Mouse (Mus musculus) left cerebral cortex, postnatal 10 days (tissue): ENCODE measurements around the gene Pop5. TPM values are rescaled to one million over a fixed set of nuclear protein-coding genes. Genes with fewer than 3 reads are reported as not detected.

ENCODE experiments used
- DNase-seq, 2 experiments: peaks; one replicate each; pipeline ENCODE4 v3.0.0; 2021 to 2022; ENCODE audit warnings: low spot score in 2 of 2, mixed read lengths in 1 of 2; ENCODE audit errors: extremely low spot score in 1 of 2
- intact Hi-C: fragments of 180-260 bp; cut with DNase I; formaldehyde crosslinking; loops from one replicate; pipeline ENCODE4 v1.15.1; 2025
- total RNA-seq, 2 experiments: library from RNA; stranded (reverse); gene quantifications; 2 replicates each; pipeline ENCODE4 v1.2.3; 2021

Gene Pop5
- 10 to 100 TPM; 35.5 to 35.7 TPM for total RNA-seq

GRCm38 (mm10) chr5:115235786-115236263 is at the start of gene Pop5:
TSS of gene Pop5 (plus strand) at chr5:115235836.
- intact Hi-C loops, result loop anchor here (5.0 kb wide), 2 partner anchors 109 to 259 kb away; no protein-coding TSS in a partner anchor
- DNase-seq, result peak; percentile 88 to 92

GRCm38 (mm10) chr5:115186371-115187073 is 49.1 kb upstream of the Pop5 start:
- no peak for DNase-seq
- intact Hi-C loops, result no loop called here

GRCm38 (mm10) chr5:115187188-115188131 is 48.2 kb upstream of the Pop5 start:
- intact Hi-C loops, result no loop called here

GRCm38 (mm10) chr5:115188824-115189223 is 46.8 kb upstream of the Pop5 start:
- intact Hi-C loops, result no loop called here
- DNase-seq, result peak in 1 of 2 experiments; percentile 47

More at GRCm38 (mm10) chr5:115187188-115188131, 48.2 kb upstream of the Pop5 start:
- peak; percentile 88 to 93 for DNase-seq

- intact Hi-C loops, result loop anchor here (5.0 kb wide), 1 partner anchor 42 kb away; no protein-coding TSS in a partner anchor
- DNase-seq, result no peak
Measured at GRCm38 (mm10) chr5:115190081-115190480, 45.6 kb upstream of the Pop5 start.

GRCm38 (mm10) chr5:115191880-115192827 is 43.5 kb upstream of the Pop5 start:
- DNase-seq, result peak in 1 of 2 experiments; percentile 61

GRCm38 (mm10) chr5:115192828-115193195 is 42.8 kb upstream of the Pop5 start:
- no peak for DNase-seq
- intact Hi-C loops, result loop anchor here (5.0 kb wide), 1 partner anchor 39 kb away; no protein-coding TSS in a partner anchor

More at GRCm38 (mm10) chr5:115191880-115192827, 43.5 kb upstream of the Pop5 start:
- intact Hi-C loops, result loop anchor here (5.0 kb wide), 1 partner anchor 40 kb away; no protein-coding TSS in a partner anchor

- DNase-seq, result peak in 1 of 2 experiments; percentile 82
- intact Hi-C loops, result loop anchor here (5.0 kb wide), 1 partner anchor 39 kb away; no protein-coding TSS in a partner anchor
Measured at GRCm38 (mm10) chr5:115193226-115193625, 42.4 kb upstream of the Pop5 start.

GRCm38 (mm10) chr5:115193669-115194625 is 41.7 kb upstream of the Pop5 start, which contains the start of gene Cabp1:
TSS of gene Cabp1 (minus strand) at chr5:115194381.
- intact Hi-C loops, result loop anchor here (5.0 kb wide), 1 partner anchor 38 kb away; no protein-coding TSS in a partner anchor
- peak in 1 of 2 experiments; percentile 85 for DNase-seq

- DNase-seq, result no peak
- intact Hi-C loops, result loop anchor here (5.0 kb wide), 1 partner anchor 38 kb away; no protein-coding TSS in a partner anchor
Measured at GRCm38 (mm10) chr5:115194626-115195221, 40.9 kb upstream of the Pop5 start.

GRCm38 (mm10) chr5:115203735-115204561 is 31.7 kb upstream of the Pop5 start:
- intact Hi-C loops, result no loop called here
- DNase-seq, result no peak

- peak in 1 of 2 experiments; percentile 65 for DNase-seq
- intact Hi-C loops, result no loop called here
Measured at GRCm38 (mm10) chr5:115204562-115205311, 30.9 kb upstream of the Pop5 start.

- DNase-seq, result no peak
- intact Hi-C loops, result no loop called here
Measured at GRCm38 (mm10) chr5:115207244-115207643, 28.4 kb upstream of the Pop5 start.

GRCm38 (mm10) chr5:115207892-115208291 is 27.7 kb upstream of the Pop5 start:
- no peak for DNase-seq

GRCm38 (mm10) chr5:115208601-115209000 is 27.0 kb upstream of the Pop5 start:
- intact Hi-C loops, result no loop called here
- no peak for DNase-seq

More at GRCm38 (mm10) chr5:115207892-115208291, 27.7 kb upstream of the Pop5 start:
- intact Hi-C loops, result no loop called here
